Mouse (Mus musculus): Measurements from ENCODE around the gene Pkib. TPM values are rescaled to one million over a fixed set of nuclear protein-coding genes. Genes with fewer than 3 reads are reported as not detected.

Gene Pkib
- polyA plus RNA-seq (2015; fragmentation: Nextera tagmentation; extraction: Ambion mirVana), result 2.5 and 2.8 TPM in 2 replicates

GRCm38 (mm10) chr10:57631896-57632867, at the start of gene Pkib:
Pkib (plus strand) TSS chr10:57631981.

GRCm38 (mm10) chr10:57784876-57785150, 153.0 kb downstream of the Pkib start, which contains the start of gene Fabp7:
Fabp7 (plus strand) TSS chr10:57784881.

Other genes with a start within 250 kb of the Pkib start
- gene Hsf2, start 145.6 kb upstream of the Pkib start, polyA plus RNA-seq (2015; fragmentation: Nextera tagmentation; extraction: Ambion mirVana), result 14.5 and 16.6 TPM in 2 replicates
- 218 and 238 TPM in 2 replicates for gene Serinc1, start 99.5 kb upstream of the Pkib start, polyA plus RNA-seq (2015; fragmentation: Nextera tagmentation; extraction: Ambion mirVana)
- gene Fabp7, start 152.9 kb downstream of the Pkib start, polyA plus RNA-seq (2015; fragmentation: Nextera tagmentation; extraction: Ambion mirVana), result 71.6 and 189 TPM in 2 replicates
- 54.9 and 62.3 TPM in 2 replicates for gene Smpdl3a, start 162.4 kb downstream of the Pkib start, polyA plus RNA-seq (2015; fragmentation: Nextera tagmentation; extraction: Ambion mirVana)